Mouse (Mus musculus) kidney, embryonic 15.5 days (tissue): ENCODE results near the gene Plod2. TPM values are rescaled to one million over a fixed set of nuclear protein-coding genes. Genes with fewer than 3 reads are reported as not detected.

Experiments used
- ATAC-seq: fragments of 200-750 bp; cut with Nextera tagmentation; replicated peaks from 2 replicates; pipeline ENCODE4 v1.8.0; 2017; ENCODE audit warnings: moderate TSS enrichment; ENCODE audit not compliant: low FRiP score
- H3K27ac ChIP-seq: fragments of 300-500 bp; sonication (generic); 2 replicates; pipeline ENCODE4 v1.5.1; 2015; ENCODE audit warnings: mild to moderate bottlenecking, inconsistent platforms
- H3K27me3 ChIP-seq: fragments of 300-500 bp; sonication (generic); 2 replicates; pipeline ENCODE4 v1.6.1; 2015; ENCODE audit warnings: inconsistent platforms
- H3K36me3 ChIP-seq: fragments of 300-500 bp; sonication (generic); 2 replicates; pipeline ENCODE4 v1.6.1; 2015; ENCODE audit warnings: inconsistent platforms
- H3K4me1 ChIP-seq: fragments of 300-500 bp; sonication (generic); 2 replicates; pipeline ENCODE4 v1.6.1; 2015; ENCODE audit warnings: inconsistent platforms
- H3K4me2 ChIP-seq: fragments of 300-500 bp; sonication (generic); 2 replicates; pipeline ENCODE4 v1.6.1; 2015; ENCODE audit warnings: moderate library complexity, mild to moderate bottlenecking, inconsistent platforms
- H3K4me3 ChIP-seq: fragments of 300-500 bp; sonication (generic); replicated peaks from 2 replicates; pipeline ENCODE4 v1.5.1; 2015; ENCODE audit warnings: mild to moderate bottlenecking, inconsistent platforms
- H3K9ac ChIP-seq: fragments of 300-500 bp; sonication (generic); 2 replicates; pipeline ENCODE4 v1.6.1; 2015; ENCODE audit warnings: mild to moderate bottlenecking, inconsistent platforms
- H3K9me3 ChIP-seq: fragments of 300-500 bp; sonication (generic); replicated peaks from 2 replicates; pipeline ENCODE4 v1.6.1; 2016; ENCODE audit warnings: inconsistent platforms
- WGBS: fragments of 180-500 bp; shearing (Covaris S2); methylation state at CpG from one replicate; pipeline ENCODE4 v1.1.7; 2015; ENCODE audit warnings: mixed read lengths; 5-methylcytosine and 5-hydroxymethylcytosine counted together
- polyA plus RNA-seq: library from polyadenylated mRNA; unstranded; fragments of >200 nt; fragmentation: Nextera tagmentation; extraction: Ambion mirVana; gene quantifications from 2 replicates; pipeline ENCODE4 v1.2.1, GENCODE M21; 2015

Gene Plod2
- polyA plus RNA-seq, 1 experiment from 2014 or later: 41.9 TPM

DNA sequence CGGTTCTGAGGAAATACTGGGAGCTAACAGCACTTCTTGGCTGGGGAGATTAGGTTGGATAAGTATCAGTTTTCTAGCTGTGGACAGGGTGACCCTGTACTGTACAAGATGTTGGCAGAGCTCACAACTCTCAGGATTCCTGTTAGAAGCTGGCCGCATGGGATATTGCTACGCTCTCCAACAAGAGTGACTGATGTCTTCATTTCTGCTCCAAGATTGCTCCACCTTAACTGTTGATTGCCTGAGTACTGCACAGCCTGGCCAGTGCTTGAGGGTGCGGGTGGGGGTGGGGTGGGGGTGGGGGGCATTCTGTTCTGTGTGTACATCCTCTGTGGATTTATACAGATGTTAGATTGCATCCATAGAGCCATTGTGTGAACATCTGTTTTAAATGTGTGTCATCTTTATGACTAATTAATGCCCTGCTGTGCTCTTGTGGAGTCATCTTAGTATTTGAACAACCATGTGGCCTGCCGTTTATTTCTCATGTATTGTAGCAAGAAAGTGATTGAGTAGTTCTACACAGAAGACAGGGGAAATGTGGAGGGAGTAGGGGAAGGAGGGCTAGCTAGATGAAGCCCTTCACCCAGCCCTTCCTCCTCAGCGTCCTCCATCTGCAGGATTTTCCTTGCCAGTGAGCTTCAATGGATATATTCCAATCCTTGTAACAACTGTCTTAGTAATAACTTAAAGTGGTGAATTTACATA, 19.0 kb downstream of the Plod2 start:
- H3K4me2 ChIP-seq: no peak overlapping the region
- no peak overlapping the region for H3K4me3 ChIP-seq
- peaks cover 27% of the 10 kb centered on the region for H3K4me1 ChIP-seq
- H3K9ac ChIP-seq: no peak overlapping the region
- no peaks in the 10 kb centered on the region for H3K36me3 ChIP-seq
- ATAC-seq: peak; percentile 49
- 54% methylated on average over 6 of the region's 6 CpGs for WGBS
- H3K27ac ChIP-seq: peak overlapping the region; percentile 45; the same call in 1 of the 2 replicates
- H3K9me3 ChIP-seq: no peaks in the 10 kb centered on the region
- no peaks in the 10 kb centered on the region for H3K27me3 ChIP-seq

DNA sequence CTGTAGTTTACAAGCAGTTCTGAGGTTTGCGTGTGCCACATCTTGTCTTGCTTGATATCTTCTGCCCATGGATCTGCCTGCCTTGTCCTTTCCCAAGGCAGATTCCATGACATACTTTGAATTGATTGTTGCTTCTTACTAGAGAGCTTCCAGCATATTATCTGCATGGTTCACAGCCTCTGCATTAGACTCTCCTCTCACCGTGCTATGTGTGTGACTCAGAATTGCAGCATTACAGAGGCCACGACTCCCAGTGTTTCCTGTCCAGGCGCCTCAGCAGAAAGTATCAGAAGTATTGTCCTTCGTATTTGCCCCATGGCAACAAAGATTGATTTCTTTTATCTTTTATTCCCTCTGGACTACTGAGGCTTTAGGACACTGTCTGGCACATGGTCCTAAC, 20.4 kb downstream of the Plod2 start:
- H3K36me3 ChIP-seq: no peaks in the 10 kb centered on the region
- no peaks in the 10 kb centered on the region for H3K9me3 ChIP-seq
- no peak for ATAC-seq
- 76% methylated on average over 5 of the region's 5 CpGs for WGBS
- H3K4me2 ChIP-seq: no peak overlapping the region
- H3K27ac ChIP-seq: no peak overlapping the region
- no peaks in the 10 kb centered on the region for H3K27me3 ChIP-seq
- peaks cover 27% of the 10 kb centered on the region for H3K4me1 ChIP-seq
- no peak overlapping the region for H3K9ac ChIP-seq
- H3K4me3 ChIP-seq: no peak overlapping the region

DNA sequence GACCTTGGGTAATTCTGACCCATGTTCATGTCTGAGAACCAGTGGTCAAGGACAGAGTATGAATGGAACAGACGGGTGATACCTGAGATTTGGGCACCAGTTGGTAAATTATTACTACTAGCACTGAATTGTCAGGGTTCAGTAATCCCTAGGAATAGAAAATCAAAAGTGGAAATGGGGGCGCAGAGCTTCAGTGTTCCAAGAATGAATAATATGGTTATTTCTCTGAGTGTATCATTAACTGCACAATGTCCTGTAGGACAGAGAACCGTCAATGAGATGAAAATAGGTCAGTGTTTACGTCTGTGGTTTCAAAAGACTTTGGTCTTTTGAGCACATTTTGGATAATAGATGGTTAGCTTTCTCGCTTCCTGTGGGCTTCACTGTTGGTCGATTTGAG, 21.3 kb downstream of the Plod2 start:
- Histone ChIP-seq H3K9ac (no peak overlapping the region), H3K4me2 (no peak overlapping the region), H3K9me3 (no peaks in the 10 kb centered on the region), H3K36me3 (no peaks in the 10 kb centered on the region), H3K27me3 (no peaks in the 10 kb centered on the region), H3K4me1 (peaks cover 27% of the 10 kb centered on the region), H3K27ac (no peak overlapping the region), H3K4me3 (no peak overlapping the region)
- ATAC-seq: no peak
- 85% methylated on average over 6 of the region's 6 CpGs for WGBS

DNA sequence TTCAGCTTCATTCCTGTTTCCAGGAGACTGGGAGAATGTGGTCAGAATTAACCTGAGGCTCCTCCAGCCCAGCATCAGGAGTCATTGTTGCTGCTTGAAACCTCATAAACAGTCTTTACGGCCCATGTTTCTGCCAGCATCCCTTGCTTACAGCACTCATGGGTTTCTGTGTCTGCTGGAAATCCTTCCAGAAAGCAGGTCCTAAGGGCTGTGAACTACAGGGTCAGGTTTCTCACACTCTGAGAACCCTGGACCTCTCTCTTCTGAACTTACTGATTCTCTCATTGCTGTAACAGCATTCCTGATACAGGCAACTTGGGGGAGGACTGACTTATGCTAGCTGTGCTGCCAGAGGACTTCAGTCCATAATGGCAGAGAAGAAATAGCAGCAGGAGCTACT, 22.4 kb downstream of the Plod2 start:
- no peak overlapping the region for H3K9ac ChIP-seq
- WGBS: 84% methylated on average over 1 of the region's 1 CpGs
- H3K4me3 ChIP-seq: no peak overlapping the region
- H3K27ac ChIP-seq: no peak overlapping the region
- no peak overlapping the region for H3K4me2 ChIP-seq
- H3K9me3 ChIP-seq: no peaks in the 10 kb centered on the region
- no peaks in the 10 kb centered on the region for H3K27me3 ChIP-seq
- H3K36me3 ChIP-seq: no peaks in the 10 kb centered on the region
- H3K4me1 ChIP-seq: peaks cover 22% of the 10 kb centered on the region
- no peak for ATAC-seq

DNA sequence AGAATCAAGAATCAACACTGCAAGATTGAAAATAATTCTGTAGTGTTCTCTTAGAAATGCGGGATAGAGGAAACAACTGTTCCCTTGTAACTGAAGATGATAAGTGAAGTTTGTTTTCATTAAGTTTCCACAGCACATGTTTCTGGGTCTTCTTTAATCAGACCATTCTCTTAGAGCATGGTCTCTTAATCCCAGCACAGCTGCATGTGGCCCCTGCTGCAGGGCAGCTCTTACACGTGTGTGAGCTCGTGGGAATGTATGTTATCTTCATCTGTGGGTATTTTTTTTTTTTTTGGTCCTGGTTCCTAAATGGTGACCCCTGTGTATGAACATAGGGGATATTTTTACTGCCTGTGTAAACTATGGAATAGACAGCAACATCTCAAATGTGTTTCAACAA, 24.2 kb downstream of the Plod2 start:
- Histone ChIP-seq H3K36me3 (no peaks in the 10 kb centered on the region), H3K4me2 (no peak overlapping the region), H3K4me3 (no peak overlapping the region), H3K27me3 (no peaks in the 10 kb centered on the region), H3K9ac (no peak overlapping the region), H3K9me3 (no peaks in the 10 kb centered on the region), H3K4me1 (peaks cover 9% of the 10 kb centered on the region), H3K27ac (no peak overlapping the region)
- WGBS: 71% methylated on average over 3 of the region's 3 CpGs
- no peak for ATAC-seq

DNA sequence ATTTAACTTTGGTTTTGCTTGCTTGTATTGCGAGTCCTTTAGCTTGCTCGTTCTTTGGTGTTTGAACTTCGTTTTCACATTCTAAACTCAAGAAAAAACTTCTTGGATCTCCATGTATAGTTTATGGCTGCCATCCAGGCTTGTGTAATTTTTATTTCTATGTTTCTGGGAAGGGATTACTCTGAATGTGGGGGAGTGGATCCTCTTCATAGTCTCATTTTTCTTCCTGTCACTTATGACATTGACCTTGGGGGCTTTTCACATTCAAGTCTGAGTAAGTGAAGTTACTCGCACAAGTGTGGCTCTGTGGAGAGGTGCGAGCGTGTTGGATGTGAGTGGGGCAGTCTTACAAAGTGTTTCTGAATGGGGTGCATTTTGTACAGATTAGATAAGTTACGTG, 25.5 kb downstream of the Plod2 start:
- Histone ChIP-seq H3K9me3 (no peaks in the 10 kb centered on the region), H3K9ac (no peak overlapping the region), H3K36me3 (no peaks in the 10 kb centered on the region), H3K27me3 (no peaks in the 10 kb centered on the region), H3K4me2 (no peak overlapping the region), H3K4me3 (no peak overlapping the region), H3K27ac (0 out of 2 replicates have a peak overlapping the region, but pooled peaks have one; percentile 10), H3K4me1 (peaks cover 6% of the 10 kb centered on the region; the same call in 1 of the 2 replicates)
- ATAC-seq: no peak
- 61% methylated on average over 7 of the region's 7 CpGs for WGBS

DNA sequence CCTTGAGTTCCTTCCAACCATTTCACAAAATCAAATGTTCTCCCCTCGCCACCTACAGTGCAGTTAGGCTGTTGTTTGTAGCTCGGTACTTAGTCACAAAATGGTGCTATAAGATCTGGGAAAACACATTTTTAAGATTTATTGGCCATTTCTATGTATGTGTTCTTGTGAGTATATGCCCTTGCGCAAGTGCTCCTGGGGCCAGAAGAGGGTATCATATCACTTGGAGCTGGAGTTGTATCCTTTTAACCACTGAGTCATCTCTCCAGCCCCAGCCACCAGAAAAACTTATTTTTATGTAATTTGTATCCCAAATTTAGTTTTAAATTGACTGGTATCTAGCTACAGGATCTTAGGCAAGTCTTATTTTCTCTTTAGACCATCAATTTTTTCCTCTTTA, 26.8 kb downstream of the Plod2 start:
- Histone ChIP-seq H3K27ac (no peak overlapping the region), H3K9me3 (no peaks in the 10 kb centered on the region), H3K4me2 (no peak overlapping the region), H3K27me3 (no peaks in the 10 kb centered on the region), H3K4me1 (peaks cover 6% of the 10 kb centered on the region; the same call in 1 of the 2 replicates), H3K36me3 (no peaks in the 10 kb centered on the region), H3K4me3 (no peak overlapping the region), H3K9ac (no peak overlapping the region)
- ATAC-seq: no peak
- WGBS: 88% methylated on average over 3 of the region's 3 CpGs

DNA sequence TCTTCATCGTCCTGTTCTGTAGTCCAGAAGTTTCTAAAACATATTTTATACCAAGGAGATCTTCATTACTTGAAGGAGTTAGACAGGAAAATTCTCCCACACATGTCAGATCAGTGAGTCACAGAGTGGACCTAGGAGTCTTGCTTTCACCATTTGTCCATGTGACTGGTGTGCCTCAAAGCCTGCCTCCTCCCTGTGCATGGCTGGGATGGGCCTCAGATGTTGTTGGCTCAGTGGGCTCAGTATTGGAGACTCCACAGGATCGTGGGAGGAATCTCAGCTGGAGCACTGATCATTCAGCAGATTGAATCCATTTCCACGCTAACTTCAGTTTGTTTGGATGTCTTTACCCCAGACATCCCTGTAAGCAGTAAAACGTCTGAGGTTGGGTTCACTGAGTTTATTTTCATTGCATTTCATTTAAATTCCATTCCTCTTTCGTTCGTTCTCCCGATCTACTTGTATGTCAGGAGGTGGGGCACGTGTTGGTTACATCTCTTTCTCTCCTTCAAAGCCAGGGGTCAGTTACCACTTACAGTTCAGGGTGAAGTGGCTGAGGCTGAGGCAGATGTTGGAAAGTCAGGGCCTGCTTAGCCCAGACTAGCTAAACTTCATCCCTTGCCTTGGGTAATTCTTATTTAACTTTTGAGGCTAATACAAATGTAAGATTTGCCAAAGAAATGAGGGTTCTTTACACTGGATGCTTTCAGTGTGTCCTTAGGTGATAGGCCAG, 30.5 kb downstream of the Plod2 start:
- no peaks in the 10 kb centered on the region for H3K27me3 ChIP-seq
- H3K4me3 ChIP-seq: no peak overlapping the region
- H3K9me3 ChIP-seq: no peaks in the 10 kb centered on the region
- H3K9ac ChIP-seq: no peak overlapping the region
- H3K4me2 ChIP-seq: no peak overlapping the region
- H3K36me3 ChIP-seq: no peaks in the 10 kb centered on the region
- 0 out of 2 replicates have a peak overlapping the region, but pooled peaks have one; percentile 7 for H3K27ac ChIP-seq
- peaks cover 6% of the 10 kb centered on the region; the same call in 1 of the 2 replicates for H3K4me1 ChIP-seq
- peak; percentile 73; the same call in 1 of the 2 replicates for ATAC-seq
- WGBS: 50% methylated on average over 8 of the region's 8 CpGs

DNA sequence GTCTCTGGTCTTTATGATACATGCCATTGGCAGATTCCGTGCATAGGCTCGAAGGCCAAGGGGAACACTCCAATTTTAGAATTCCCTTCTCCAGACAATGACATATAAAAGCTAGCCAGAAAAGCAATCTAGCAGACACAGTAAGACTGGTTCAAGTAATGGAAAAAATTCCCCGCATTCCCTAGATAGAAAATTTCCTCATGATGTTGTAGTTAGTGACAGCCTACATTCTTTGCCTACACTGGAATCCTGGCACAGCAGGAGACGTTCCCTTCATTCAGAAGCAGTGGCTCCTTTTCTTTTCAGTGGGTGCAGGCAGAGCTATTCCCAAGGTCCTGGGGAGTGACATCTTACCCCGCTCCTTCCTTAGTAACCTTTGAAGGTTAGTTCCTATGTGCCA, 41.9 kb downstream of the Plod2 start:
- Histone ChIP-seq H3K36me3 (peaks cover 29% of the 10 kb centered on the region), H3K4me1 (no peaks in the 10 kb centered on the region), H3K27me3 (no peaks in the 10 kb centered on the region), H3K9ac (no peak overlapping the region), H3K4me3 (no peak overlapping the region), H3K4me2 (no peak overlapping the region), H3K27ac (no peak overlapping the region), H3K9me3 (no peaks in the 10 kb centered on the region)
- 88% methylated on average over 5 of the region's 5 CpGs for WGBS
- no peak for ATAC-seq

DNA sequence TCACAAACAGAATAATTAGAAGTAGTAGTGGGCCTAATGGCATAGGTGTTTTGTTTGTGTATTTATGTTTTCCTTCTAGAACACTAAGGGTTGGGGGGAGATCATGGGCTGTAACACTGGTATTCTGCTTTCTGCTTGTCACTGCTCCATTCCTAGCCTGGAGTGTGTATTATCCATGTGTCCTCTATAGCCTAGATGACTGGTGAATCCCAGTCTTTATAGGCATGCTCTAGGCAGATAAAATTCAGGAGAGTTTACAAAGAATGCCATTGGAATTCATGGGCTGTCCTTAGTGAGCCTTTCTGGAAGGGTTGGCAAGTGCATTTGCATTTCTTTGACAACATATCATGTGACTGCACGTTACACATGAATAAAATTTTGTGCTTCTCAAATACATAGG, 44.0 kb downstream of the Plod2 start:
- H3K4me1 ChIP-seq: no peaks in the 10 kb centered on the region
- no peaks in the 10 kb centered on the region for H3K9me3 ChIP-seq
- H3K4me2 ChIP-seq: no peak overlapping the region
- no peak overlapping the region for H3K9ac ChIP-seq
- no peaks in the 10 kb centered on the region for H3K27me3 ChIP-seq
- H3K4me3 ChIP-seq: no peak overlapping the region
- 81% methylated on average over 1 of the region's 1 CpGs for WGBS
- H3K36me3 ChIP-seq: peaks cover 45% of the 10 kb centered on the region
- H3K27ac ChIP-seq: no peak overlapping the region
- no peak for ATAC-seq

DNA sequence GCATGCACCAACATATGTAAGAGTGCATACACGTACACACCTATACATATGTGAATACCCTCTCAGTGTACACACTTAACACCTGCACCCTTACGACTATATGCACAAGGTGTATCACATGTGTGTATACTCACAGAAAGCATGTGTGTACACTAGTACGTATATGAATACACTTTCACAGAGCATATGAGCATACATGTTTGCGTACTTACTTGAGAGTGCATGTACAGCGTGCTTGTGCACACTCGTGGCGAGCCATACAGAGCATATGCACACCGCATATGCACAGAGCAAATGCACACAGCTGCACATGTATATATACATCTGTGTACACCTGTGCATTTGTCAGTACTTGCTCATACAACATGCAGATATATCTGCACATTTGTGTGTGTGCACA, 45.4 kb downstream of the Plod2 start:
- Histone ChIP-seq H3K4me1 (no peaks in the 10 kb centered on the region), H3K9ac (no peak overlapping the region), H3K9me3 (no peaks in the 10 kb centered on the region), H3K36me3 (peaks cover 52% of the 10 kb centered on the region), H3K27ac (no peak overlapping the region), H3K4me3 (no peak overlapping the region), H3K27me3 (no peaks in the 10 kb centered on the region), H3K4me2 (no peak overlapping the region)
- ATAC-seq: no peak
- WGBS: 96% methylated on average over 8 of the region's 8 CpGs

DNA sequence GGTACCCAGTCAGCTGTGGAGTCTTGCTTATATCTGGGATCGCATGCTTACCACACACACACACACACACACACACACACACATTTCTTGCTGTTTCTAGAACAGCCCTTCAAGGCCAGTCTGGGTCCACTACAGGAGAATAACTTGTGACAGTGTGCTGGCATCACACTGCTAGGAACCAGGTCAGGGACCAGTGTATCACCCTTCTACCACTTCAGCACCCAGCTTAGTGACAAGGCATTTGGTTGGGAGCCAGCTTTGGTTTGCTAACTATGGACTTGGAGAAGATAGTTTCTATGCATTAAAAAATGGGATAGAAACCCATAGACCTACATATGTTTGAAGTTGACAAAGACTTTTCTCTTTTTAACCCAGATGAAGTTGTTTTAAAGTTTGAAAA, 46.2 kb downstream of the Plod2 start:
- no peaks in the 10 kb centered on the region for H3K27me3 ChIP-seq
- peaks cover 52% of the 10 kb centered on the region for H3K36me3 ChIP-seq
- no peak overlapping the region for H3K9ac ChIP-seq
- no peak overlapping the region for H3K4me3 ChIP-seq
- H3K4me2 ChIP-seq: no peak overlapping the region
- no peak overlapping the region for H3K27ac ChIP-seq
- no peaks in the 10 kb centered on the region for H3K4me1 ChIP-seq
- WGBS: 95% methylated on average over 1 of the region's 1 CpGs
- ATAC-seq: no peak
- no peaks in the 10 kb centered on the region for H3K9me3 ChIP-seq
